Mouse (Mus musculus) myocyte (in vitro differentiated cells): Measurements from ENCODE around the gene Gm9837. TPM values are rescaled to one million over a fixed set of nuclear protein-coding genes. Genes with fewer than 3 reads are reported as not detected.

Experiments used
- H3K27me3 ChIP-seq: one replicate; pipeline ENCODE4 v1.6.1; 2011; ENCODE audit not compliant: control insufficient read depth, insufficient read depth, insufficient read length
- H3K36me3 ChIP-seq: one replicate; pipeline ENCODE4 v1.6.1; 2011; ENCODE audit not compliant: control insufficient read depth, insufficient read depth
- H3K4me2 ChIP-seq: one replicate; pipeline ENCODE4 v1.6.1; 2011; ENCODE audit warnings: low read depth, control low read depth
- H3K4me3 ChIP-seq: one replicate; pipeline ENCODE4 v1.5.1; 2011; ENCODE audit warnings: mild to moderate bottlenecking, control low read depth, moderate library complexity
- H3K79me2 ChIP-seq: one replicate; pipeline ENCODE4 v1.6.1; 2011; ENCODE audit not compliant: control insufficient read depth, insufficient read depth
- H3ac ChIP-seq: one replicate; pipeline ENCODE4 v1.6.1; 2011; ENCODE audit not compliant: control insufficient read depth, insufficient read length
- CEBPB ChIP-seq: IDR thresholded peaks from 2 replicates; pipeline ENCODE4 v1.6.1; 2011; ENCODE audit warnings: mild to moderate bottlenecking, moderate library complexity; ENCODE audit not compliant: poor library complexity, insufficient read depth, severe bottlenecking
- E2F4 ChIP-seq: IDR thresholded peaks from one replicate; pipeline ENCODE4 v1.6.1; 2011; ENCODE audit warnings: mild to moderate bottlenecking, control low read depth, moderate library complexity; ENCODE audit not compliant: insufficient read depth
- MAX ChIP-seq: IDR thresholded peaks from one replicate; pipeline ENCODE4 v1.6.1; 2011; ENCODE audit warnings: low read depth, mild to moderate bottlenecking, control low read depth
- MYOD1 ChIP-seq, 3 experiments: IDR thresholded peaks; one replicate each; pipeline ENCODE4 v1.6.1; 2011; ENCODE audit warnings: control low read depth in 2 of 3, low read depth in 2 of 3, mild to moderate bottlenecking in 2 of 3, moderate library complexity in 1 of 3; ENCODE audit not compliant: insufficient read length in 2 of 3, control insufficient read depth in 1 of 3
- MYOG ChIP-seq, 3 experiments: IDR thresholded peaks; one replicate each; pipeline ENCODE4 v1.6.1; 2011; ENCODE audit warnings: control low read depth in 2 of 3, low read depth in 2 of 3, mild to moderate bottlenecking in 2 of 3; ENCODE audit not compliant: insufficient read length in 2 of 3, control insufficient read depth in 1 of 3, insufficient read depth in 1 of 3
- POLR2A ChIP-seq: IDR thresholded peaks from one replicate; pipeline ENCODE4 v1.6.1; 2011; ENCODE audit warnings: low read depth, mild to moderate bottlenecking, control low read depth, moderate library complexity; ENCODE audit not compliant: insufficient read length
- POLR2AphosphoS2 ChIP-seq: IDR thresholded peaks from one replicate; pipeline ENCODE4 v1.6.1; 2011; ENCODE audit warnings: low read depth, control low read depth; ENCODE audit not compliant: insufficient read length
- REST ChIP-seq: IDR thresholded peaks from one replicate; pipeline ENCODE4 v1.6.1; 2011; ENCODE audit warnings: mild to moderate bottlenecking, control low read depth, moderate library complexity; ENCODE audit not compliant: insufficient read depth, insufficient read length
- SRF ChIP-seq: IDR thresholded peaks from one replicate; pipeline ENCODE4 v1.6.1; 2011; ENCODE audit warnings: low read depth; ENCODE audit not compliant: control insufficient read depth, insufficient read length
- TCF12 ChIP-seq: IDR thresholded peaks from one replicate; pipeline ENCODE4 v1.6.1; 2011; ENCODE audit warnings: mild to moderate bottlenecking, control low read depth; ENCODE audit not compliant: poor library complexity, insufficient read depth, severe bottlenecking
- TCF3 ChIP-seq: IDR thresholded peaks from one replicate; pipeline ENCODE4 v1.6.1; 2011; ENCODE audit warnings: low read depth, control low read depth; ENCODE audit not compliant: insufficient read length
- USF1 ChIP-seq: IDR thresholded peaks from one replicate; pipeline ENCODE4 v1.6.1; 2011; ENCODE audit warnings: low read depth, mild to moderate bottlenecking, control low read depth, moderate library complexity
- polyA plus RNA-seq: library from polyadenylated mRNA; unstranded; fragments of >200 nt; fragmentation: generic; extraction: Trizol; gene quantifications from one replicate; pipeline ENCODE4 v1.2.1, GENCODE M21; 2012; ENCODE audit warnings: missing spikeins

Gene Gm9837
- polyA plus RNA-seq, 1 experiment: not detected

DNA sequence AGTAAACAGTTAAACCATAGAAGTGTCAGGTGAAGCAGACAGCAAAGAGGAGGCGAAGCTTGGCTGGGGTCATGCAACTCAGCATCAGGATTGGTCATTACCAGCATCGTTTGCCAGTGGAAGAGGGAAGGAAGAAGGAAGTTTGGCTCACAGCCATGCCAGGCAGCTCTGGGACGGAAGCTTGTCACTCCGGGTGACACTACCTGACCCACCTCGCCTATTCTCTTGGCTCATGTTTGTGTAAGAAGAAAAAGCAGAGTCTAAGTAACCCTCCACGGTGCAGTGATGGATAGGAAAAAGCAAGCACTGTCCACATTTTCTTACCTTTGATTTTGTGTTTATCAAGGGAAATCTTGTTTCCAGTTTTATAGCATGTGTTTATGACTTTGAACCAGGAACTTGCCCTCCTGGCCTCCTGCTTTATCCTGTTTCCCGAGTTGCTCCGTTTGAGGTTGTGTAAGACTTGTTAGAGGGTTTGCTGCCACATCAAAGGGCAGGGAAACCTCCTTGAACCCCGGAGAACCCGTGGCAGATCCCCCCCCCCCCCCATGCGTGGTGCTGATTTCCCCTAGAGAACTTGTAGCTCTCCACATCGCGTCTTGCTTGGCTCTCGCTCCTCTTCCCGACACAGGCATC is 20.1 kb downstream of the Gm9837 start:
- TF ChIP-seq SRF (no peak), MYOD1 (IDR thresholded peaks at IDR 0.05; ENCODE audit: control insufficient read depth in 1 of 3, insufficient read length in 2 of 3, low read depth in 2 of 3) (no peak), CEBPB (no peak), USF1 (no peak), POLR2A (no peak), TCF12 (no peak)
- no peak overlapping the region for H3ac ChIP-seq
- H3K4me3 ChIP-seq: no peak overlapping the region
- H3K27me3 ChIP-seq: peaks cover 8% of the 10 kb centered on the region
- H3K36me3 ChIP-seq: no peaks in the 10 kb centered on the region
- no peak overlapping the region for H3K4me2 ChIP-seq
- no peaks in the 10 kb centered on the region for H3K79me2 ChIP-seq

GRCm38 (mm10) chr11:53448529-53448928 is 21.8 kb downstream of the Gm9837 start:
- Histone ChIP-seq H3K36me3 (no peaks in the 10 kb centered on the region), H3K79me2 (no peaks in the 10 kb centered on the region), H3K4me3 (no peak overlapping the region), H3K27me3 (peaks cover 8% of the 10 kb centered on the region), H3ac (no peak overlapping the region), H3K4me2 (no peak overlapping the region)
- TF ChIP-seq USF1 (no peak), CEBPB (no peak), REST (no peak), POLR2A (no peak), MYOG (IDR thresholded peaks at IDR 0.05; ENCODE audit: control insufficient read depth in 1 of 3, insufficient read depth in 1 of 3, insufficient read length in 2 of 3, low read depth in 2 of 3) (no peak), SRF (no peak), MAX (no peak), TCF12 (no peak), MYOD1 (IDR thresholded peaks at IDR 0.05; ENCODE audit: control insufficient read depth in 1 of 3, insufficient read length in 2 of 3, low read depth in 2 of 3) (no peak), POLR2AphosphoS2 (no peak), E2F4 (no peak), TCF3 (no peak)

GRCm38 (mm10) chr11:53447996-53448395 is 22.3 kb downstream of the Gm9837 start:
- Histone ChIP-seq H3K36me3 (no peaks in the 10 kb centered on the region), H3K4me2 (no peak overlapping the region), H3K4me3 (no peak overlapping the region), H3ac (no peak overlapping the region), H3K79me2 (no peaks in the 10 kb centered on the region), H3K27me3 (peaks cover 8% of the 10 kb centered on the region)
- TF ChIP-seq MYOD1 (IDR thresholded peaks at IDR 0.05; ENCODE audit: control insufficient read depth in 1 of 3, insufficient read length in 2 of 3, low read depth in 2 of 3) (no peak), POLR2A (no peak), REST (no peak), E2F4 (no peak), CEBPB (no peak), POLR2AphosphoS2 (no peak), USF1 (no peak), SRF (no peak), TCF12 (no peak), MYOG (IDR thresholded peaks at IDR 0.05; ENCODE audit: control insufficient read depth in 1 of 3, insufficient read depth in 1 of 3, insufficient read length in 2 of 3, low read depth in 2 of 3) (no peak), TCF3 (no peak), MAX (no peak)

DNA sequence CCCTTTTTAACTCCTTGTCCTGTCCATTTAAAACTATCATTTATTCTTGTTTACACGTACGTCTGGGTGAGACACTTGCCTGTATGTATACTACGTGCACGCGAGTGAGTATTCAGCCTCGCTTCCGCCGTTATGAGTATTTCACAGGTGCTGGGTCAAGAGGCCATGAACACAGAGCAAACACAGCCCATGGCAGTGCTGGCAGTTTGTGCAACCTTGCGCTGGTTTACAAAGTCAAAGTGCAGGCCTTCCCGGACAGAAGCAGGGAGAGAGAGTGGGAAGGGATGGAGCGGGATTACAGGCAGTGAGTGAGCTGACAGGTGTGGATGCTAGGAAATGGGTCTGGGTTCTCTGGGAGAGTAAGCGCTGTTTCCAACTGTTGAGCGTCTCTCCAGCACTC is 24.1 kb downstream of the Gm9837 start:
- no peak overlapping the region for H3K4me2 ChIP-seq
- no peaks in the 10 kb centered on the region for H3K79me2 ChIP-seq
- peaks cover 8% of the 10 kb centered on the region for H3K27me3 ChIP-seq
- TF ChIP-seq CEBPB: no peak
- H3ac ChIP-seq: no peak overlapping the region
- no peak overlapping the region for H3K4me3 ChIP-seq
- H3K36me3 ChIP-seq: no peaks in the 10 kb centered on the region

- Histone ChIP-seq H3K36me3 (no peaks in the 10 kb centered on the region), H3ac (no peak overlapping the region), H3K27me3 (peaks cover 8% of the 10 kb centered on the region), H3K79me2 (no peaks in the 10 kb centered on the region), H3K4me2 (no peak overlapping the region), H3K4me3 (no peak overlapping the region)
- TF ChIP-seq POLR2AphosphoS2 (no peak), E2F4 (no peak), TCF12 (no peak), MYOD1 (IDR thresholded peaks at IDR 0.05; ENCODE audit: control insufficient read depth in 1 of 3, insufficient read length in 2 of 3, low read depth in 2 of 3) (no peak), USF1 (no peak), POLR2A (no peak), TCF3 (no peak), MAX (no peak), MYOG (IDR thresholded peaks at IDR 0.05; ENCODE audit: control insufficient read depth in 1 of 3, insufficient read depth in 1 of 3, insufficient read length in 2 of 3, low read depth in 2 of 3) (no peak), SRF (no peak), CEBPB (no peak)
These were observed 24.7 kb downstream of the Gm9837 start for GRCm38 (mm10) chr11:53445562-53445961.
